Mouse (Mus musculus) testis, adult 2 months (tissue): Measurements from ENCODE around the gene Fosl2.

Experiments used
- CTCF ChIP-seq: fragments of 200-500 bp; IDR thresholded peaks from 2 replicates; pipeline ENCODE4 v1.5.1; 2012; ENCODE audit warnings: low read depth, mild to moderate bottlenecking, inconsistent platforms, low read length, moderate library complexity; ENCODE audit not compliant: control insufficient read depth, insufficient read depth, insufficient replicate concordance
- POLR2A ChIP-seq: fragments of 200-500 bp; IDR thresholded peaks from 2 replicates; pipeline ENCODE4 v1.6.1; 2012; ENCODE audit warnings: low read depth, mild to moderate bottlenecking, inconsistent platforms, low read length, moderate library complexity; ENCODE audit not compliant: control insufficient read depth

- TF ChIP-seq CTCF: no peak
- no peak for TF ChIP-seq POLR2A
Observed at GRCm38 (mm10) chr5:32194236-32194635, 58.6 kb downstream of the Fosl2 start.
